Mouse (Mus musculus): ENCODE results near the gene Kcnk15. TPM values are rescaled to one million over a fixed set of nuclear protein-coding genes. Genes with fewer than 3 reads are reported as not detected.
A peak's percentile ranks its signal among the peaks of the same experiment; 100 is the strongest.

Kcnk15 gene
- polyA plus RNA-seq, 1 experiment from 2014 or later: not detected

DNA sequence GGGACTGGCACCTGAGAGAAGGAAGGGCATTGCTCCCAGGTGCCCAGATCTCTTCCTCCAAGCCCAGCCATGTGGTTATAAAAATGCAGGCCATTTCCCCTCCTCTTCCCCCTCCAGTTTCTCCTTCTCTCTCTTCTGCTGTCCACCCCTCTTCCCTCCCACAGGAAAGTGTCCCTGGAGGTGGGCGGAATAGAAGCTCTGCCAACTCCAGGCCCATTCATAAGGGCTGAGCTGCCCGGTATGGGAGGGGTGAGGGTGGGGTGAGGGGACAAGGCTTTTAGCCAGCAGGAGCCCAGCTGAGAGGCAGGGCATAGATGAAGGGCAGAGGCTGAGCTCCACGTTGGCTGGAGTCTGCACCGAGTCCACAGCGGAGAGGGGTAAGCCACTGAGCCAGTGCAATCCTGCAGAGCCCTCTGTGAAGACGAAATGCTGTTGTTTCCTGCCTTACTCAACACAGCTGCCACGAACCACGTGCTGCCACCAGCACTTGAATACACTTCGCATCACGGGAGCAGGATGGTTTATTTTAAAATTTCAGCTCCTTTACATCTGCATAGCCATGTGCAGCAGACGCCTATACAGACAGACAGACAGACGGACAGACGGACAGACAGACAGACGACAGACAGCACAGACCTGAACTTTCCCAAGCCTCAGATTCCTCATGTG, 23.5 kb downstream of the Kcnk15 start:
- ATAC-seq (ENCODE audit: borderline replicate concordance, extremely low read depth, low FRiP score, low TSS enrichment): no peak
- H3K27ac ChIP-seq: no peak overlapping the region
- H3K4me2 ChIP-seq: no peak overlapping the region
- no peaks in the 10 kb centered on the region for H3K36me3 ChIP-seq
- H3K9ac ChIP-seq: no peak overlapping the region
- H3K27me3 ChIP-seq: no peaks in the 10 kb centered on the region; the same call in 1 of the 2 replicates
- no peaks in the 10 kb centered on the region for H3K9me3 ChIP-seq
- no peak overlapping the region for H3K4me3 ChIP-seq
- H3K4me1 ChIP-seq: peaks cover 9% of the 10 kb centered on the region; the same call in 1 of the 2 replicates
- WGBS: 54% methylated on average over 14 of the region's 14 CpGs

GRCm38 (mm10) chr2:163880891-163881290, 27.4 kb downstream of the Kcnk15 start:
- Histone ChIP-seq H3K9me3 (no peaks in the 10 kb centered on the region), H3K9ac (no peak overlapping the region), H3K27ac (no peak overlapping the region), H3K4me3 (no peak overlapping the region), H3K4me1 (0 out of 2 replicates have a peak, but pooled peaks cover 9% of the 10 kb centered on the region), H3K4me2 (no peak overlapping the region), H3K27me3 (no peaks in the 10 kb centered on the region; the same call in 1 of the 2 replicates), H3K36me3 (no peaks in the 10 kb centered on the region)
- peak; percentile 79 for ATAC-seq (ENCODE audit: borderline replicate concordance, extremely low read depth, low FRiP score, low TSS enrichment)
- 50% methylated on average over 6 of the region's 6 CpGs for WGBS

DNA sequence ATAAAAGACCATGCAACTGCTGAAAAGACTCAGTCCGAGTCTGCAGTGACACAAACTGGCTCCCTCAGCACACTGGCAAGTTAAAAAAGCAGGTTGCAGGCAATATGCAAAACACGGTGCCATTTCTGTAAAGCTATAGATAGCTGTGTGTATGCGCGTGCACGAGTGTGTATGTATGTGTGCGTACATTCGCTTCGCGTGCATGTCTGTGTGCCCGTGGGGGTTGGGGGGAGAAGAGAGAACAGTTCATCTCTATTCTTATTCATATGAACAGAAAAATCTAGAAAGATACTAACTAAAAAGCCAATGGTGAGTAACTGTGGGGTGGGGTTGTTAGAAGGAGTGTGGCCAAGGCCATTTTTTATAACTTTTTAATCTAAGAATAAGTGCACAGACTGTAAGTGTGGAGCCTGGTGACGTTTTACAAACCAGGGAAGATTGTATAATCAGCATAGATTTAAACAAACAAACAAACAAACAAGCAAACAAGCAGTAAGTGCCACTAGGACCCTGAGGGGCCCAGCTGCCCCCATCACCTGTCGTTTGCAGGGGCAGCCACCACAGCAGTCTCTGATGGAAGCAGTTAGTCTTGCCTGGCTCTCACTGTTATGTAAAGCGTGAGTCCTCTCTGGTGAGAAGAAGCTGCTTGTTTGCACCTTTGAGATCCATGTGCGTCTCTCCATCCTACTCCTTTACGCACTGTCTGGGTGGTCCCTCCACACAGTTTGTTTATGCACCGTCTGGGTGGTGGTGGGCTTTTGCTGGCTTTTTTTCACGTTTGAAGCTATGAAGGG, 29.6 kb downstream of the Kcnk15 start:
- Histone ChIP-seq H3K36me3 (no peaks in the 10 kb centered on the region), H3K4me2 (no peak overlapping the region), H3K4me1 (0 out of 2 replicates have a peak, but pooled peaks cover 9% of the 10 kb centered on the region), H3K4me3 (no peak overlapping the region), H3K27ac (no peak overlapping the region), H3K9me3 (no peaks in the 10 kb centered on the region), H3K27me3 (no peaks in the 10 kb centered on the region; the same call in 1 of the 2 replicates), H3K9ac (no peak overlapping the region)
- no peak for ATAC-seq (ENCODE audit: borderline replicate concordance, extremely low read depth, low FRiP score, low TSS enrichment)
- WGBS: 60% methylated on average over 17 of the region's 17 CpGs

- no peak overlapping the region for H3K4me3 ChIP-seq
- no peaks in the 10 kb centered on the region for H3K27me3 ChIP-seq
- H3K9ac ChIP-seq: no peak overlapping the region
- WGBS: 20% methylated on average over 6 of the region's 6 CpGs
- H3K4me2 ChIP-seq: no peak overlapping the region
- H3K4me1 ChIP-seq: no peaks in the 10 kb centered on the region
- ATAC-seq (ENCODE audit: borderline replicate concordance, extremely low read depth, low FRiP score, low TSS enrichment): no peak
- H3K27ac ChIP-seq: no peak overlapping the region
- H3K36me3 ChIP-seq: no peaks in the 10 kb centered on the region
- H3K9me3 ChIP-seq: no peaks in the 10 kb centered on the region
Observed at GRCm38 (mm10) chr2:163889411-163889810, 36.0 kb downstream of the Kcnk15 start.

- no peaks in the 10 kb centered on the region for H3K9me3 ChIP-seq
- no peaks in the 10 kb centered on the region for H3K36me3 ChIP-seq
- no peak overlapping the region for H3K4me3 ChIP-seq
- 69% methylated on average over 11 of the region's 11 CpGs for WGBS
- H3K27ac ChIP-seq: no peak overlapping the region
- H3K4me1 ChIP-seq: no peaks in the 10 kb centered on the region
- H3K9ac ChIP-seq: no peak overlapping the region
- ATAC-seq (ENCODE audit: borderline replicate concordance, extremely low read depth, low FRiP score, low TSS enrichment): no peak
- H3K4me2 ChIP-seq: no peak overlapping the region
- H3K27me3 ChIP-seq: no peaks in the 10 kb centered on the region
Observed at GRCm38 (mm10) chr2:163890586-163890985, 37.1 kb downstream of the Kcnk15 start.

DNA sequence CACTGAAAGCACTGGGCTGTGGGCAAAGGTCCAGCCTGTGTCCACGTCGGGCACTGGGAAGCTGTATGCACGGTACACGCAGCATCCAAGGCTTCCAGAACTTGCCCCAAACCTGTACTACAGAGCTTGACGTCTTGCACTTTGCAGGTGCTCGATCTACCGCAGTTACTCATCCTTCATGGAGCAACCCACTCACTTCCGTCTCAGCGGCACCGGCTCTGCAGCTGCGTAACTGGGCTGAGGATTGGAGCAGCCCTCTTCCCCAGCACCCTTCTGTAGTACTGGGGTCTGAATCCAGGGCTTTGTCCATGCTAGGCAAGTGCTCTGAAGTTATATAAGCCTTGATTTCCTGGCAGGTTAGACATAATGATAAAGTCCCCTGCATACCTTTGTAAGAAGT, 37.8 kb downstream of the Kcnk15 start:
- H3K36me3 ChIP-seq: no peaks in the 10 kb centered on the region
- H3K27ac ChIP-seq: no peak overlapping the region
- no peaks in the 10 kb centered on the region for H3K9me3 ChIP-seq
- WGBS: 88% methylated on average over 11 of the region's 11 CpGs
- H3K27me3 ChIP-seq: no peaks in the 10 kb centered on the region
- H3K4me2 ChIP-seq: no peak overlapping the region
- ATAC-seq (ENCODE audit: borderline replicate concordance, extremely low read depth, low FRiP score, low TSS enrichment): no peak
- H3K4me3 ChIP-seq: no peak overlapping the region
- H3K9ac ChIP-seq: no peak overlapping the region
- no peaks in the 10 kb centered on the region for H3K4me1 ChIP-seq

GRCm38 (mm10) chr2:163893446-163894370, 40.3 kb downstream of the Kcnk15 start:
- H3K9me3 ChIP-seq: no peaks in the 10 kb centered on the region
- WGBS: 63% methylated on average over 7 of the region's 7 CpGs
- no peak for ATAC-seq (ENCODE audit: borderline replicate concordance, extremely low read depth, low FRiP score, low TSS enrichment)

GRCm38 (mm10) chr2:163895156-163895555, 41.7 kb downstream of the Kcnk15 start:
- WGBS: 50% methylated on average over 2 of the region's 2 CpGs
- Histone ChIP-seq H3K27me3 (no peaks in the 10 kb centered on the region), H3K4me3 (no peak overlapping the region), H3K9ac (no peak overlapping the region), H3K4me1 (no peaks in the 10 kb centered on the region), H3K36me3 (no peaks in the 10 kb centered on the region), H3K9me3 (no peaks in the 10 kb centered on the region), H3K27ac (no peak overlapping the region), H3K4me2 (no peak overlapping the region)
- ATAC-seq (ENCODE audit: borderline replicate concordance, extremely low read depth, low FRiP score, low TSS enrichment): no peak

More at GRCm38 (mm10) chr2:163893446-163894370, 40.3 kb downstream of the Kcnk15 start:
- Histone ChIP-seq H3K4me2 (no peak overlapping the region), H3K4me1 (no peaks in the 10 kb centered on the region), H3K9ac (no peak overlapping the region), H3K27me3 (no peaks in the 10 kb centered on the region), H3K4me3 (no peak overlapping the region), H3K36me3 (no peaks in the 10 kb centered on the region), H3K27ac (no peak overlapping the region)

DNA sequence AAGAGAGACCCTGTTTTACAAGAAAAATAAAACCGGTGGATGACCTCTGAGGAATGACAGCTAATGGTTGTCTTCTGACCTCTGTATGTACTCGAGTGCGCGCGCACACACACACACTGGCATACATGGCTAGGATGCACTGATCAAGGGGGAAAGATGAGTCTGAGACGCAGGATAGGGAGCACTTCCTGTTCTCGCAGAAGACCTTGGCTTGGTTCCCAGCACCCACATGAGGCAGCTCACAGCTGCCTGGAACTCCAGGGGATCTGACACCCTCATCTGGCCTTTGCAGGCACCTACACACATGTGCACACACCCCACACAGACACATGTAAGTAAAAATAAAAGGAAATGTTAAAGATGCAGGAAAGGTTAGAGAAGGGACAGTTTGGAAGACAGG, 43.6 kb downstream of the Kcnk15 start:
- Histone ChIP-seq H3K9ac (no peak overlapping the region), H3K27ac (no peak overlapping the region), H3K4me3 (no peak overlapping the region), H3K9me3 (no peaks in the 10 kb centered on the region), H3K27me3 (no peaks in the 10 kb centered on the region), H3K4me1 (no peaks in the 10 kb centered on the region), H3K4me2 (no peak overlapping the region), H3K36me3 (no peaks in the 10 kb centered on the region)
- WGBS: 86% methylated on average over 7 of the region's 7 CpGs
- ATAC-seq (ENCODE audit: borderline replicate concordance, extremely low read depth, low FRiP score, low TSS enrichment): no peak

- Histone ChIP-seq H3K27me3 (no peaks in the 10 kb centered on the region), H3K9ac (no peak overlapping the region), H3K4me1 (no peaks in the 10 kb centered on the region), H3K27ac (no peak overlapping the region), H3K36me3 (no peaks in the 10 kb centered on the region), H3K4me3 (no peak overlapping the region), H3K9me3 (no peaks in the 10 kb centered on the region), H3K4me2 (no peak overlapping the region)
- WGBS: 66% methylated on average over 7 of the region's 7 CpGs
- no peak for ATAC-seq (ENCODE audit: borderline replicate concordance, extremely low read depth, low FRiP score, low TSS enrichment)
Observed at GRCm38 (mm10) chr2:163897988-163898535, 44.6 kb downstream of the Kcnk15 start.

- no peak for ATAC-seq (ENCODE audit: borderline replicate concordance, extremely low read depth, low FRiP score, low TSS enrichment)
- Histone ChIP-seq H3K4me2 (no peak overlapping the region), H3K27me3 (no peaks in the 10 kb centered on the region), H3K36me3 (no peaks in the 10 kb centered on the region), H3K27ac (no peak overlapping the region), H3K4me3 (no peak overlapping the region), H3K9me3 (no peaks in the 10 kb centered on the region), H3K4me1 (no peaks in the 10 kb centered on the region), H3K9ac (no peak overlapping the region)
- 42% methylated on average over 14 of the region's 14 CpGs for WGBS
Observed at GRCm38 (mm10) chr2:163899910-163900411, 46.5 kb downstream of the Kcnk15 start.
